Mouse (Mus musculus) spleen, adult 10 weeks (tissue): ENCODE measurements around the gene Slc26a5. TPM values are rescaled to one million over a fixed set of nuclear protein-coding genes. Genes with fewer than 3 reads are reported as not detected.

Experiments
- polyA plus RNA-seq: library from polyadenylated mRNA; stranded (reverse); fragments of 350-450 nt; fragmentation: Illumina TruSeq; extraction: RNeasy Lipid Tissue Mini Kit (QIAGEN cat#74804); gene quantifications from one replicate; pipeline ENCODE4 v1.2.3, GENCODE M21; 2015; ENCODE audit warnings: low replicate concordance; ENCODE audit not compliant: insufficient read depth

The Slc26a5 gene
- not detected for polyA plus RNA-seq

GRCm38 (mm10) chr5:21865346-21866107 lies at the start of gene Slc26a5:
Gene Slc26a5, minus strand, starts transcription at chr5:21865604.

DNA sequence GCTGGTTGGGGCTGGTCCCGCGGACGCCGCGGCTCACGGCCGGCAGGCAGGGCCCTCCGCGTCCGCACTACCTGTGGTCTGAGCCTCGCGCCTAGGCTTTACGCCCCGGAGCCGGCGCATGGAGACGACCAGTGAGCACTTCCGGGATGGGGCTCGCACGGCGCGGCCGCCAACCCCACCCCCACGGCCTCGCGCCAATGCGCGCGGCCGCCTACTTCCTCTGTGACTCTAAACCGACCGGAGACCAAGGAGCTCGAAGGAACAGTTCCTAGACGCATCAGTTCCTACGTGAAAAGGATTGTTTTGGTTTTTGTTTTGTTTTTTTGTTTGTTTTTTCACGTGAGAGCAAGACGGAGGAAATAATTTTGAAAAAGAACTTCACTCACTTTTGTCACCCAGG lies 80.4 kb downstream of the Slc26a5 start, which contains the start of the genes Dnajc2 and Psmc2:
Gene Dnajc2, minus strand, starts transcription at position 199 of the 400 bp plus-strand sequence.
Gene Psmc2, plus strand, starts transcription at position 231 of the 400 bp plus-strand sequence.

Other genes starting within 250 kb of the Slc26a5 start
- gene Fbxl13, start 220.0 kb downstream of the Slc26a5 start, polyA plus RNA-seq: 0.15 TPM
- 57.2 TPM for gene Armc10, start 219.8 kb downstream of the Slc26a5 start, polyA plus RNA-seq
- 1.7 TPM for gene Napepld, start 164.2 kb downstream of the Slc26a5 start, polyA plus RNA-seq
- 66.7 TPM for gene Pmpcb, start 128.5 kb downstream of the Slc26a5 start, polyA plus RNA-seq
- gene Dnajc2, start 80.4 kb downstream of the Slc26a5 start, polyA plus RNA-seq: 88.5 TPM
- 94.5 TPM for gene Psmc2, start 80.3 kb downstream of the Slc26a5 start, polyA plus RNA-seq